Mouse (Mus musculus) embryonic facial prominence, embryonic 13.5 days (tissue): ENCODE results near the gene Gpr173. TPM values are rescaled to one million over a fixed set of nuclear protein-coding genes. Genes with fewer than 3 reads are reported as not detected.

Experiments
- ATAC-seq: fragments of 200-750 bp; cut with Nextera tagmentation; 2 replicates; pipeline ENCODE4 v1.8.0; 2017; ENCODE audit warnings: low read depth; ENCODE audit not compliant: insufficient number of reproducible peaks, insufficient read depth, low FRiP score, low TSS enrichment
- H3K27ac ChIP-seq: fragments of 300-500 bp; sonication (generic); 2 replicates; pipeline ENCODE4 v1.5.1; 2015; ENCODE audit warnings: moderate library complexity, mild to moderate bottlenecking, inconsistent platforms
- H3K27me3 ChIP-seq: fragments of 300-500 bp; sonication (generic); 2 replicates; pipeline ENCODE4 v1.6.1; 2015; ENCODE audit warnings: mild to moderate bottlenecking, inconsistent platforms
- H3K36me3 ChIP-seq: fragments of 300-500 bp; sonication (generic); 2 replicates; pipeline ENCODE4 v1.6.1; 2015; ENCODE audit warnings: mild to moderate bottlenecking, inconsistent platforms
- H3K4me1 ChIP-seq: fragments of 300-500 bp; sonication (generic); 2 replicates; pipeline ENCODE4 v1.6.1; 2015; ENCODE audit warnings: inconsistent platforms
- H3K4me2 ChIP-seq: fragments of 300-500 bp; sonication (generic); 2 replicates; pipeline ENCODE4 v1.6.1; 2015; ENCODE audit warnings: moderate library complexity, mild to moderate bottlenecking, inconsistent platforms
- H3K4me3 ChIP-seq: fragments of 300-500 bp; sonication (generic); 2 replicates; pipeline ENCODE4 v1.5.1; 2015; ENCODE audit warnings: mild to moderate bottlenecking, inconsistent platforms
- H3K9ac ChIP-seq: fragments of 300-500 bp; sonication (generic); 2 replicates; pipeline ENCODE4 v1.6.1; 2015; ENCODE audit warnings: mild to moderate bottlenecking, inconsistent platforms
- H3K9me3 ChIP-seq: fragments of 300-500 bp; sonication (generic); 2 replicates; pipeline ENCODE4 v1.6.1; 2016; ENCODE audit warnings: inconsistent platforms
- WGBS: fragments of 180-500 bp; shearing (Covaris S2); methylation state at CpG from one replicate; pipeline ENCODE4 v1.1.7; 2015; ENCODE audit warnings: mixed read lengths; 5-methylcytosine and 5-hydroxymethylcytosine counted together
- polyA plus RNA-seq: library from polyadenylated mRNA; unstranded; fragments of >200 nt; fragmentation: Nextera tagmentation; extraction: Ambion mirVana; gene quantifications from 2 replicates; pipeline ENCODE4 v1.2.1, GENCODE M21; 2015

The Gpr173 gene
- 3.3 and 3.6 TPM in 2 replicates for polyA plus RNA-seq

GRCm38 (mm10) chrX:152368397-152369273 lies at the start of gene Gpr173:
TSS of gene Gpr173 (minus strand) at chrX:152368704.
- Histone ChIP-seq H3K4me2 (peak within 1 kb of the TSS; percentile 62), H3K27me3 (peaks cover 54% of the 10 kb centered on the region), H3K9ac (peak within 1 kb of the TSS; percentile 72), H3K27ac (peak within 1 kb of the TSS; percentile 33; the same call in 1 of the 2 replicates), H3K4me3 (peak within 1 kb of the TSS; percentile 55), H3K4me1 (peaks cover 16% of the 10 kb centered on the region), H3K9me3 (no peaks in the 10 kb centered on the region), H3K36me3 (no peaks in the 10 kb centered on the region)
- WGBS = 27% methylated on average over 24 of the region's 24 CpGs
- ATAC-seq = peak; percentile 96

GRCm38 (mm10) chrX:152403251-152403650 lies 34.7 kb upstream of the Gpr173 start:
- Histone ChIP-seq H3K4me3 (no peak overlapping the region), H3K4me2 (no peak overlapping the region), H3K9ac (no peak overlapping the region), H3K36me3 (no peaks in the 10 kb centered on the region), H3K27ac (no peak overlapping the region), H3K9me3 (no peaks in the 10 kb centered on the region), H3K4me1 (no peaks in the 10 kb centered on the region), H3K27me3 (peaks cover 43% of the 10 kb centered on the region)
- ATAC-seq = no peak
- WGBS = 88% methylated on average over 1 of the region's 1 CpGs

GRCm38 (mm10) chrX:152400096-152400495 lies 31.6 kb upstream of the Gpr173 start:
- Histone ChIP-seq H3K36me3 (no peaks in the 10 kb centered on the region), H3K27ac (no peak overlapping the region), H3K4me2 (no peak overlapping the region), H3K4me3 (no peak overlapping the region), H3K9me3 (no peaks in the 10 kb centered on the region), H3K27me3 (peaks cover 49% of the 10 kb centered on the region), H3K9ac (no peak overlapping the region), H3K4me1 (no peaks in the 10 kb centered on the region)
- no peak for ATAC-seq
- 80% methylated on average over 2 of the region's 2 CpGs for WGBS

GRCm38 (mm10) chrX:152368054-152368396 lies 479 bp downstream of the Gpr173 start:
- ATAC-seq = peak; percentile 21
- Histone ChIP-seq H3K9me3 (no peaks in the 10 kb centered on the region), H3K27me3 (peaks cover 58% of the 10 kb centered on the region), H3K4me2 (peak overlapping the region; percentile 62), H3K36me3 (no peaks in the 10 kb centered on the region), H3K27ac (no peak overlapping the region), H3K4me3 (peak overlapping the region; percentile 55), H3K4me1 (peaks cover 16% of the 10 kb centered on the region), H3K9ac (peak overlapping the region; percentile 72)
- 28% methylated on average over 3 of the region's 4 CpGs for WGBS

- ATAC-seq = no peak
- Histone ChIP-seq H3K27me3 (peaks cover 63% of the 10 kb centered on the region), H3K9ac (no peak overlapping the region), H3K27ac (no peak overlapping the region), H3K4me2 (no peak overlapping the region), H3K4me3 (no peak overlapping the region), H3K4me1 (peaks cover 16% of the 10 kb centered on the region), H3K9me3 (no peaks in the 10 kb centered on the region), H3K36me3 (no peaks in the 10 kb centered on the region)
- 71% methylated on average over 2 of the region's 2 CpGs for WGBS
Measured at GRCm38 (mm10) chrX:152366418-152366817, 2.1 kb downstream of the Gpr173 start.

GRCm38 (mm10) chrX:152352553-152353153 lies 15.9 kb downstream of the Gpr173 start:
- Histone ChIP-seq H3K4me1 (no peaks in the 10 kb centered on the region), H3K4me2 (no peak overlapping the region), H3K27ac (no peak overlapping the region), H3K36me3 (no peaks in the 10 kb centered on the region), H3K4me3 (no peak overlapping the region), H3K9me3 (no peaks in the 10 kb centered on the region), H3K9ac (no peak overlapping the region), H3K27me3 (peaks cover 41% of the 10 kb centered on the region)
- WGBS = 31% methylated on average over 5 of the region's 5 CpGs
- ATAC-seq = no peak

GRCm38 (mm10) chrX:152347041-152347440 lies 21.5 kb downstream of the Gpr173 start:
- 96% methylated on average over 14 of the region's 14 CpGs for WGBS
- peaks cover 72% of the 10 kb centered on the region for H3K27me3 ChIP-seq

GRCm38 (mm10) chrX:152346587-152346986 lies 21.9 kb downstream of the Gpr173 start:
- Histone ChIP-seq H3K27ac (no peak overlapping the region), H3K36me3 (no peaks in the 10 kb centered on the region), H3K9ac (no peak overlapping the region), H3K4me2 (no peak overlapping the region), H3K9me3 (no peaks in the 10 kb centered on the region), H3K4me3 (no peak overlapping the region), H3K4me1 (no peaks in the 10 kb centered on the region), H3K27me3 (peaks cover 77% of the 10 kb centered on the region)
- ATAC-seq = no peak
- 89% methylated on average over 15 of the region's 15 CpGs for WGBS

More at GRCm38 (mm10) chrX:152347041-152347440, 21.5 kb downstream of the Gpr173 start:
- no peaks in the 10 kb centered on the region for H3K36me3 ChIP-seq
- H3K9me3 ChIP-seq = no peaks in the 10 kb centered on the region
- H3K9ac ChIP-seq = no peak overlapping the region
- H3K4me1 ChIP-seq = no peaks in the 10 kb centered on the region
- no peak for ATAC-seq
- no peak overlapping the region for H3K4me3 ChIP-seq
- no peak overlapping the region for H3K27ac ChIP-seq
- H3K4me2 ChIP-seq = no peak overlapping the region

GRCm38 (mm10) chrX:152342903-152343302 lies 25.6 kb downstream of the Gpr173 start:
- Histone ChIP-seq H3K4me2 (peak overlapping the region; percentile 49), H3K9me3 (no peaks in the 10 kb centered on the region), H3K27ac (peak overlapping the region; percentile 81), H3K4me1 (peaks cover 4% of the 10 kb centered on the region; the same call in 1 of the 2 replicates), H3K36me3 (peaks cover 19% of the 10 kb centered on the region), H3K4me3 (peak overlapping the region; percentile 61), H3K9ac (peak overlapping the region; percentile 36; the same call in 1 of the 2 replicates), H3K27me3 (peaks cover 90% of the 10 kb centered on the region)
- ATAC-seq = no peak
- 34% methylated on average over 6 of the region's 6 CpGs for WGBS

GRCm38 (mm10) chrX:152342358-152342901 lies 26.1 kb downstream of the Gpr173 start, which contains the start of gene Tspyl2:
TSS of gene Tspyl2 (minus strand) at chrX:152342425.
- Histone ChIP-seq H3K27me3 (peaks cover 91% of the 10 kb centered on the region), H3K4me1 (peaks cover 6% of the 10 kb centered on the region), H3K27ac (peak within 1 kb of the TSS; percentile 81), H3K4me3 (peak within 1 kb of the TSS; percentile 61), H3K36me3 (peaks cover 19% of the 10 kb centered on the region), H3K9me3 (no peaks in the 10 kb centered on the region), H3K4me2 (peak within 1 kb of the TSS; percentile 70), H3K9ac (peak within 1 kb of the TSS; percentile 79)
- ATAC-seq = peak; percentile 98
- 19% methylated on average over 21 of the region's 27 CpGs for WGBS

GRCm38 (mm10) chrX:152341496-152341895 lies 27.0 kb downstream of the Gpr173 start:
- H3K4me3 ChIP-seq = peak overlapping the region; percentile 61
- H3K27ac ChIP-seq = peak overlapping the region; percentile 78
- peak overlapping the region; percentile 79 for H3K9ac ChIP-seq
- H3K36me3 ChIP-seq = peaks cover 19% of the 10 kb centered on the region
- peaks cover 91% of the 10 kb centered on the region for H3K27me3 ChIP-seq
- peak overlapping the region; percentile 70 for H3K4me2 ChIP-seq
- H3K4me1 ChIP-seq = peaks cover 10% of the 10 kb centered on the region
- 35% methylated on average over 11 of the region's 11 CpGs for WGBS
- no peak for ATAC-seq
- no peaks in the 10 kb centered on the region for H3K9me3 ChIP-seq
